ENCODE assay signal across 10 mouse cellular contexts in genomic region chr11:117092711-117093110, GRCm38 (mm10). TPM values are rescaled to one million over a fixed set of nuclear protein-coding genes. Genes with fewer than 3 reads are reported as not detected.
A peak's percentile ranks its signal among the peaks of the same experiment; 100 is the strongest.
DNase-seq lines count a peak whose midpoint lies in the region; ATAC-seq and TF ChIP-seq lines count a peak whose summit lies in the region.
"Had no signal": no experiment of that assay in that cellular context is flagged by ENCODE, and none has a peak within 500 bp of the region (broad histone marks: within the 10 kb centered on the region; RNA-seq: fewer than 3 reads in every experiment).

No protein-coding gene starts in this region.

- peaks cover 47% of the 10 kb centered on the region for H3K4me1 ChIP-seq in heart, postnatal 0 days (ENCODE audit: control insufficient read depth, insufficient read depth)
- H3K4me1 ChIP-seq in midbrain, embryonic 13.5 days (replicated peaks): peaks cover 20% of the 10 kb centered on the region

- H3K27ac ChIP-seq in heart, postnatal 0 days (ENCODE audit: low read depth): peak overlapping the region; percentile 85
- H3K27ac ChIP-seq in layer of hippocampus, adult 2 months: no peak overlapping the region
- H3K27ac ChIP-seq in midbrain, embryonic 13.5 days: no peak overlapping the region
- H3K27ac ChIP-seq: liver, embryonic 12.5 days had no signal

- no peaks in the 10 kb centered on the region for H3K27me3 ChIP-seq in heart, postnatal 0 days (ENCODE audit: control insufficient read depth, insufficient read depth, low read length)
- no peaks in the 10 kb centered on the region for H3K27me3 ChIP-seq in midbrain, embryonic 13.5 days

- intact Hi-C loops in heart, postnatal 25 days (cut with DNase I): no loop called here

- no peak for TF ChIP-seq EP300 in heart, postnatal 0 days (IDR thresholded peaks at IDR 0.05; ENCODE audit: low read depth)

- no peaks in the 10 kb centered on the region for H3K36me3 ChIP-seq in heart, postnatal 0 days (replicated peaks; ENCODE audit: control insufficient read depth, insufficient read depth, low read length)
- no peaks in the 10 kb centered on the region for H3K36me3 ChIP-seq in midbrain, embryonic 13.5 days
- H3K36me3 ChIP-seq: liver, embryonic 12.5 days had no signal

- no peak for DNase-seq in heart, postnatal 0 days (ENCODE audit: low spot score)
- DNase-seq in heart, postnatal 25 days (ENCODE audit: low spot score): no peak
- peak; percentile 69 for DNase-seq in T-cell, adult 2 months (ENCODE audit: low spot score)
- peak; percentile 22 to 23 for DNase-seq in spleen, postnatal 14 days (ENCODE audit: low spot score in 2 of 2)
- no peak for DNase-seq in layer of hippocampus, adult 2 months (ENCODE audit: low spot score in 2 of 2)
- no peak for DNase-seq in left cerebral cortex, adult 18-20 months (ENCODE audit: low spot score in 2 of 2)
- DNase-seq: cerebellum, postnatal 10 days had no signal

- no peaks in the 10 kb centered on the region for H3K9me3 ChIP-seq in heart, postnatal 0 days (replicated peaks; ENCODE audit: control insufficient read depth, low read length)
- H3K9me3 ChIP-seq in midbrain, embryonic 13.5 days: no peaks in the 10 kb centered on the region
- H3K9me3 ChIP-seq: liver, embryonic 12.5 days had no signal

- WGBS in heart, postnatal 0 days: 54% methylated on average over 8 of the region's 8 CpGs
- WGBS in midbrain, embryonic 13.5 days: 17% methylated on average over 8 of the region's 8 CpGs

- ATAC-seq in heart, postnatal 0 days (ENCODE audit: insufficient read depth, low read depth): no peak
- peak; percentile 89 for ATAC-seq in CD4-positive, CD25-positive, alpha-beta regulatory T cell, adult 4 months
- no peak for ATAC-seq in midbrain, embryonic 13.5 days
- ATAC-seq: liver, embryonic 12.5 days had no signal

- H3K4me3 ChIP-seq in heart, postnatal 0 days (ENCODE audit: low read depth, low read length): no peak overlapping the region
- H3K4me3 ChIP-seq in layer of hippocampus, adult 2 months: no peak overlapping the region
- no peak overlapping the region for H3K4me3 ChIP-seq in midbrain, embryonic 13.5 days (replicated peaks)
- H3K4me3 ChIP-seq: liver, embryonic 12.5 days had no signal

- H3K9ac ChIP-seq in heart, postnatal 0 days (replicated peaks; ENCODE audit: low read depth, low read length): no peak overlapping the region
- no peak overlapping the region for H3K9ac ChIP-seq in midbrain, embryonic 13.5 days (replicated peaks)
- H3K9ac ChIP-seq: liver, embryonic 12.5 days had no signal

- no peak overlapping the region for H3K4me2 ChIP-seq in heart, postnatal 0 days (ENCODE audit: low read depth, low read length)
- no peak overlapping the region for H3K4me2 ChIP-seq in midbrain, embryonic 13.5 days (replicated peaks)

- TF ChIP-seq CTCF in heart, postnatal 0 days (IDR thresholded peaks at IDR 0.05; ENCODE audit: low read depth): no peak
- no peak for TF ChIP-seq CTCF in layer of hippocampus, adult 2 months (conservative IDR thresholded peaks at IDR 0.05)

RNA-seq across cellular contexts. Expression of gene Sec14l1, which starts 22.3 kb away (rescaled TPM):
- total RNA-seq in heart, postnatal 0 days (2014; rRNA removed; ENCODE audit: low replicate concordance): 62.1 and 71.6 TPM in 2 replicates
- polyA plus RNA-seq in heart, postnatal 0 days (2015; fragmentation: Nextera tagmentation; extraction: Ambion mirVana): 36.4 and 38.0 TPM in 2 replicates
- total RNA-seq in heart, postnatal 25 days (2021): 10 to 100 TPM; 71.7 to 74.1 TPM
- polyA plus RNA-seq in CD4-positive, CD25-positive, alpha-beta regulatory T cell, adult 4 months (2017; shearing (Covaris generic)): 10 to 100 TPM; 11.9 to 18.9 TPM
- total RNA-seq in layer of hippocampus, adult 2 months (2021): 100 to 1,000 TPM; 226 to 239 TPM
- polyA plus RNA-seq in midbrain, embryonic 13.5 days (2015; fragmentation: Nextera tagmentation; extraction: Ambion mirVana): 62.4 and 67.0 TPM in 2 replicates
- 100 to 1,000 TPM; 203 to 219 TPM for total RNA-seq in left cerebral cortex, adult 18-20 months (2021)

Comparison
In these comparisons a context has a peak if more than half of its experiments do, and no peak if none do; other contexts are left out.
1. DNase-seq: peak in T-cell, adult 2 months (single experiment) and spleen, postnatal 14 days (2 of 2); none in heart, postnatal 0 days (single experiment), heart, postnatal 25 days (single experiment), layer of hippocampus, adult 2 months (0 of 2) and left cerebral cortex, adult 18-20 months (0 of 2).